Mouse (Mus musculus) lung, adult 2 months (tissue): ENCODE results near the gene Tmprss11e. TPM values are rescaled to one million over a fixed set of nuclear protein-coding genes. Genes with fewer than 3 reads are reported as not detected.

Experiments
- DNase-seq: peaks from one replicate; pipeline ENCODE4 v3.0.0; 2022
- H3K4me1 ChIP-seq: fragments of 200-500 bp; 2 replicates; pipeline ENCODE4 v1.6.1; 2011; ENCODE audit warnings: low read length; ENCODE audit not compliant: control insufficient read depth, insufficient read depth
- H3K4me3 ChIP-seq: fragments of 200-500 bp; replicated peaks from 2 replicates; pipeline ENCODE3; 2011; ENCODE audit warnings: low read depth, mild to moderate bottlenecking, control low read depth, low read length; ENCODE audit errors: extremely low read depth
- CTCF ChIP-seq: fragments of 200-500 bp; IDR thresholded peaks from 2 replicates; pipeline ENCODE4 v1.5.1; 2011; ENCODE audit warnings: mild to moderate bottlenecking, low read length, control low read depth; ENCODE audit not compliant: insufficient read depth
- POLR2A ChIP-seq: fragments of 200-500 bp; IDR thresholded peaks from 2 replicates; pipeline ENCODE4 v1.6.1; 2011; ENCODE audit warnings: low read depth, mild to moderate bottlenecking, control low read depth, low read length, borderline replicate concordance; ENCODE audit errors: extremely low read depth
- WGBS: fragments of 180-500 bp; shearing (Covaris S2); methylation state at CpG from one replicate; pipeline ENCODE4 v1.1.7; 2018; 5-methylcytosine and 5-hydroxymethylcytosine counted together
- polyA plus RNA-seq: library from polyadenylated mRNA; depleted of rRNA; stranded (reverse); fragments of >200 nt; gene quantifications from 2 replicates; pipeline ENCODE4 v1.2.3, GENCODE M21; 2012; rRNA removed

The Tmprss11e gene
- polyA plus RNA-seq = 0.12 TPM in 1 of 2 replicates, not detected in the other

DNA sequence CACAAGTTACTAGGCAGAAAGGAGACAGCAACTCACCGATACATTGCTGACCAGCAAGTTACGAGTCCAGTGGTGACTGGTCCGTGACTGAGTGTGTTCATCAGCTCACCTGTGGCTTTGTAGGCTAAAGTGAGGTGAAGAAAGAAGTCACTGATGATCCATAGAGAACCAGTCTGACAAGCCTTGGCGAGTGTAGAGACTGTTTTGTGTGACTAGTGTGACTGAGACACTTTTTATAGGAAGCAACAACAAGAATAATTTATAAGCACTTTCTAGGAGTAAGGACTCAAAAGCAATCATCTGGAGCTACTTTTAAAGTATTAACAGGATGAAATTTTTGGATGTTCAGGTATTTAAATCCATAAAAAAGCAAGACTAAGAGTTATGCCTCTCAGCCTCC lies at the start of gene Tmprss11e:
Gene Tmprss11e, minus strand, starts transcription at position 101 of the 400 bp plus-strand sequence.
- no peak for DNase-seq
- TF ChIP-seq POLR2A (no peak), CTCF (no peak)
- Histone ChIP-seq H3K4me1 (no peaks in the 10 kb centered on the region), H3K4me3 (no peak within 1 kb of the TSS)
- WGBS = 80% methylated on average over 4 of the region's 4 CpGs

DNA sequence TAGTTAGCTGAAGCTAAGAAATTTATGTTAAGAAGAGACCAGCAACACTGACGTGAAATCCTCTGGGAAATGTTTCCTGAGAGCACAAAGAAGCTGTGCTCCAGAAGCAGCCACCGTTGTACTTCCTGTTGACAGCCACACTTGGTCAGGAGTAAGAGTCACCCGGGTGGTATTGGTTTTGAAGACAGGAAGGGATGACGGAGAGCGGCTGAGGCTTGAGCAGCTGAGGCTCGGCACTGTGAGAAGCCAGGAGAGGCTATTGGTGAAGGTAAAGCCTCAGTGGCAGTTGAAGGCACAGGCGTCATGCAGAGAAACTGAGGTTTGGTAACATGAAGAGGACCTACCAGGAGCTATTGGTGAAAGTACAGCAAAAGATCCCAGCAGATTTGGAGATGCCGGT lies 47.2 kb upstream of the Tmprss11e start:
- Histone ChIP-seq H3K4me1 (no peaks in the 10 kb centered on the region), H3K4me3 (no peak overlapping the region)
- WGBS = 36% methylated on average over 8 of the region's 8 CpGs
- DNase-seq = no peak
- no peak for TF ChIP-seq CTCF
- no peak for TF ChIP-seq POLR2A

DNA sequence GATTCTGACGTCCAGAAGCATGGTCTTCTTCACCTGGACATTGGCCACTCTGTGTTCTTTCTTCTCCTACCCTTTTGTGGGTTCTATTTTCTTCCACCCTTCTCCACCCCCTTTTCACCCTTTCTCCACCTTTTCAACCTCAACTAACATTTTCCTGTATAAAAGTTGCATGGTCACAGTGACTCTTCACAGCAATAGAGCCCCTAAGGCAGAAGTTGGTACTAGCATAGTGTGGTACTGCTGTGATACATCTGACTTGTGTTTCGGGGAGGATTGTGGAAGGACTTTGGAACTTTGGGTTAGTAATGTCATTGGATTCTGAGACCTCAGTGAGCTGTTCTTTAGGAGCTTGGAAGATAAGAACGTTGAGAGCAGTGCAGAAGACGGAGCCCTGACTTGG lies 46.6 kb upstream of the Tmprss11e start:
- no peak overlapping the region for H3K4me3 ChIP-seq
- DNase-seq = no peak

DNA sequence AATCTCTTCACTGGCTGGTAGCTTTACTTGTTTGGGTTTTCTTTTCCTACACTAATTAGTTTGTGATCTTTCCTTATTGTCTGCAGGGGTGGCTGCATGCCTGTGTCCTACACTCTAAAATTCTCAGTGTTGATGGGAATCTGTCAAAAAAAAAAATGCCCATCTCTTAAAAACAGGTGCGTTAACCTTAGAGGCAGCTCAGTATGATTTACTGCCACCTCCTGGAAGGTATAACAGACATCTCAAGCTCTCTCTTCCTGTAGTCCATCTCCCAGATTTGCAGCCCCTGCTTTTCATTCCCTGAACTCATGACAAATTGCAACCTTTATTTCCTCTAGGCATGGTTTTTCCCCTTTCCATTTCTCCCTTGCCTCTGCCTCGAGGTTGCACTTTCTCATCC lies 44.3 kb upstream of the Tmprss11e start:
- Histone ChIP-seq H3K4me3 (no peak overlapping the region), H3K4me1 (no peaks in the 10 kb centered on the region)
- no peak for TF ChIP-seq CTCF
- TF ChIP-seq POLR2A = no peak
- DNase-seq = no peak
- WGBS = 34% methylated on average over 2 of the region's 2 CpGs

More for the DNA sequence above, 46.6 kb upstream of the Tmprss11e start:
- WGBS = 53% methylated on average over 4 of the region's 4 CpGs
- TF ChIP-seq POLR2A = no peak
- TF ChIP-seq CTCF = no peak
- H3K4me1 ChIP-seq = no peaks in the 10 kb centered on the region

DNA sequence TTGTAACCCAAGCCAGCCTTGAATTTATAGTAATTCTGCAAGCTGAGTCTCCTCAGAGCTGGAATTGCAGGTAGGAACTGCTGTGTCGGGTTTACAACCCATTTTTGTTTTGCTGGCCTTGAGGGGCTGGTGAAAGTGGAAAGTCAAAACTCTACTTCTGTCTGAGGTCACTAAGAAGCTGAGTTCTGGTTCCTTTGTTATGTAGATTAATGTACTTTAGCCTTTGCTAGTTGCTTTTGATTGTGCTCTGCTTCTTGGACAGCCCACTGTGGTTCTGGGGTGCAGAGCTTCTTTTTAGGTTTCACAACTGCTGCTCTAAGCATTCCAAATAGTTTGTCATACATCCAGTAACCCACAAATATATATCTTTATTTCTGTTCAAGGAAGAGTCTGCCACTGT lies 41.2 kb upstream of the Tmprss11e start:
- Histone ChIP-seq H3K4me1 (0 out of 2 replicates have a peak, but pooled peaks cover 3% of the 10 kb centered on the region), H3K4me3 (no peak overlapping the region)
- TF ChIP-seq POLR2A (no peak), CTCF (no peak)
- WGBS = 77% methylated on average over 1 of the region's 1 CpGs
- no peak for DNase-seq

DNA sequence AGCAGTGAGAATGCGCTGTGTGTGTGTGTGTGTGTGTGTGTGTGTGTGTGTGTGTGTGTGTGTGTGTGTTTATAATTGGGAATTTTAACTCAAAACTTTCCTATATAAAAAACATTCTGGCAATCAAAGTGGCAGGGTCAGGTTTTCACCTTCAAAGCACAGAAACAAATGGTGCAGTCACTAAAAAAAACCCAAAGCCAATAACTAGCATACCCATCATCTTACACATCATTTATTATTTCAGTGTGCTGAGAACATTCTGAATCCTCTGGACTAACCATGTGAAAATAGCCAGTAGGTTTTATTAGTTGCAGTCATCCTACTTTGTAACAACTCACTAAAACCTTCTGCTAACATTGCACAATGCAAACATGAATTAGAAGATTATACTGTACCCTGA lies 38.6 kb upstream of the Tmprss11e start:
- WGBS = 71% methylated on average over 1 of the region's 1 CpGs
- DNase-seq = no peak
- Histone ChIP-seq H3K4me1 (0 out of 2 replicates have a peak, but pooled peaks cover 3% of the 10 kb centered on the region), H3K4me3 (no peak overlapping the region)
- TF ChIP-seq CTCF = no peak
- TF ChIP-seq POLR2A = no peak

DNA sequence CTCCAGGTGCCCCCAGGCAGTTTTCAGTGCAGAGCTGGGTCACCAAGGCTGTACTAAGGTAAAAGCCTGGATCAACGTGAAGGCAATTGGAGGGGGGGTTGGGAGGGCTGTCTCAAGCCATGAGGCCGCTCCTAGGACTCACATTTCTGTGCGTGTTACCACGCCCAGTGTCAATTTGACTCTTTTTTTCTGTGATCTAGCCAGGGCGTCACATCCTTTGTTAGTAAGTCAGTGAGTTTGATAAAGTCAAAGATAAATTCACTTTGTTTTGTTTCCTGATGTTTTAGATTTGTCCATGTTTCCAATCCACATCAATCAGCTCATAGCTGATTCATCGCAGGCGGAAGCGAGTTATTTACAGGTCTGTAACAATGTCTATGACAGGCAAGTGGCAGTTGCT lies 37.4 kb upstream of the Tmprss11e start:
- Histone ChIP-seq H3K4me3 (no peak overlapping the region), H3K4me1 (0 out of 2 replicates have a peak, but pooled peaks cover 3% of the 10 kb centered on the region)
- no peak for DNase-seq
- WGBS = 42% methylated on average over 8 of the region's 8 CpGs
- TF ChIP-seq POLR2A (no peak), CTCF (no peak)

DNA sequence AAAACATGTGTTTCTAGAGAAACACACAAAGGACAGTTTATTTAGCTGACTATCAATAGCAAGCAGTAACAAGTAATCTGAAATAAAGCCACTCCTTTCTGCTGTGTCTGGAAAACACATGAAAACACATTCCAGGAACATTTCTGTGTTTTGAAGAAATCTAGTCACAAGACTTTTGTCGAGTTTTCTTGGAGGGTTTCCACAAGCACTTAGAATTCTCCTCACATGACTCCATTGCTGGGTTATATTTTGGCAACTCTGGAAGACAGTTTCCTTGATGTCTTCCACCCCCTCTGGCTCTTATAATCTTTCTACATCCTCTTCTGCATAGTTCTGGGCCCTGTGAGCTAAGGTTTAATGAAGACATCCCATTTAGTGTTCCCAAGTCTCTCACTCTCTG lies 32.9 kb upstream of the Tmprss11e start:
- Histone ChIP-seq H3K4me3 (no peak overlapping the region), H3K4me1 (0 out of 2 replicates have a peak, but pooled peaks cover 3% of the 10 kb centered on the region)
- no peak for DNase-seq
- TF ChIP-seq CTCF (no peak), POLR2A (no peak)
- WGBS = 31% methylated on average over 1 of the region's 1 CpGs

DNA sequence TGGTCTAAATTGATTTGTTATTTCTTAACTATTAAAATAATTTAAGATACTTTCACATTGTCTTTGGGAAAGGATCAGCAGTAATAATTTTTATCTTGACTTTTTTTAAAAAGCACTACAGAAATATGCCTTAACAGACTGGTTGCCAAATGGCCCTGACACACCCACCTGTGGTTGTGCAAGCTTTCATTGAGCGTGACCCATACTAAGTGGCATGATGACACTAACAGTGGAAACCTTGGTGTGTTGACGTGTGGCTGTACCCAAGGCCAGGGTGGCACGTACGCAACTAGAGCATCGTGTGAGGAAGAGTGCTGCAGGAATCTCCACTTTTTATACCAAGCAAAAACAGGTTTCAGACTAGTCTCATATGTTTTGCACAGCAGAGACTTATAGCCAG lies 31.3 kb upstream of the Tmprss11e start:
- TF ChIP-seq POLR2A (no peak), CTCF (no peak)
- no peak for DNase-seq
- no peak overlapping the region for H3K4me3 ChIP-seq
- WGBS = 67% methylated on average over 5 of the region's 5 CpGs
- no peaks in the 10 kb centered on the region for H3K4me1 ChIP-seq

DNA sequence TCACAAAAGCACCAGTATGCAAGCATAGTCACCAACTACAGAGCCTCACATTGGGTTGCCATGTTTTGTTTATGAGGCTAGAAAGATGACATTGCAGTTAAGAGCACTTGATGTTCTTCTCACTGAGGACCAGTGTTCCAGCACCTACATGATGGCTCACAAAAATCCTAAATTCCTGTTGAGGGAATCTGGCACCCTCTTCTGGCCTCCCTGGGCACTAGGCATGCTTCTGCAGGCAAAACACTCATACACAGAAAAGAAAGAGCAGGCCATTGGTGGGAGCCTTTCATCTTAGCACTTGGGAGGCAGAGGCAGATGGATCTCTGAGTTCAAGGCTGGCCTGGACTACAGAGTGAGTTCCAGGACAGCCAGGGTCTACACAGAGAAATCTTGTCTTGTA lies 25.4 kb upstream of the Tmprss11e start:
- DNase-seq = no peak
- TF ChIP-seq CTCF (no peak), POLR2A (no peak)
- Histone ChIP-seq H3K4me1 (no peaks in the 10 kb centered on the region), H3K4me3 (no peak overlapping the region)
